Mouse (Mus musculus) C2C12 (cell line): ENCODE results near the gene Rpusd4. TPM values are rescaled to one million over a fixed set of nuclear protein-coding genes. Genes with fewer than 3 reads are reported as not detected.

Experiments used
- H3K27me3 ChIP-seq: one replicate; pipeline ENCODE4 v1.6.1; 2011; ENCODE audit not compliant: control insufficient read depth, insufficient read depth, insufficient read length
- H3K36me3 ChIP-seq: one replicate; pipeline ENCODE4 v1.6.1; 2011; ENCODE audit not compliant: control insufficient read depth, insufficient read depth
- H3K4me3 ChIP-seq: one replicate; pipeline ENCODE4 v1.5.1; 2011; ENCODE audit warnings: mild to moderate bottlenecking, control low read depth; ENCODE audit not compliant: poor library complexity, insufficient read depth, severe bottlenecking
- H3K79me2 ChIP-seq: one replicate; pipeline ENCODE4 v1.6.1; 2011; ENCODE audit not compliant: control insufficient read depth, insufficient read depth
- H3K79me3 ChIP-seq: one replicate; pipeline ENCODE4 v1.6.1; 2011; ENCODE audit warnings: low read depth, control low read depth
- H3ac ChIP-seq: one replicate; pipeline ENCODE3; 2011; ENCODE audit warnings: low read depth; ENCODE audit not compliant: control insufficient read depth, insufficient read length
- CEBPB ChIP-seq: IDR thresholded peaks from one replicate; pipeline ENCODE4 v1.6.1; 2011; ENCODE audit warnings: low read depth, mild to moderate bottlenecking, control low read depth, moderate library complexity
- CTCF ChIP-seq: IDR thresholded peaks from one replicate; pipeline ENCODE4 v1.5.1; 2011; ENCODE audit not compliant: control insufficient read depth, insufficient read depth, insufficient read length
- FOSL1 ChIP-seq: IDR thresholded peaks from one replicate; pipeline ENCODE4 v1.8.0; 2011; ENCODE audit warnings: mild to moderate bottlenecking, low read length; ENCODE audit not compliant: poor library complexity, insufficient read depth, severe bottlenecking
- MAX ChIP-seq: IDR thresholded peaks from one replicate; pipeline ENCODE4 v1.6.1; 2011; ENCODE audit warnings: mild to moderate bottlenecking, control low read depth
- MYOD1 ChIP-seq: IDR thresholded peaks from one replicate; pipeline ENCODE4 v1.6.1; 2011; ENCODE audit warnings: low read depth; ENCODE audit not compliant: control insufficient read depth, insufficient read length
- MYOG ChIP-seq: IDR thresholded peaks from one replicate; pipeline ENCODE4 v1.6.1; 2011; ENCODE audit not compliant: control insufficient read depth, insufficient read length; ENCODE audit errors: extremely low read depth
- USF1 ChIP-seq: IDR thresholded peaks from one replicate; pipeline ENCODE4 v1.6.1; 2011; ENCODE audit warnings: low read depth, mild to moderate bottlenecking, control low read depth, moderate library complexity
- polyA plus RNA-seq: library from polyadenylated mRNA; unstranded; fragments of >200 nt; fragmentation: generic; extraction: Trizol; gene quantifications from one replicate; pipeline ENCODE4 v1.2.1, GENCODE M21; 2012; ENCODE audit warnings: missing spikeins

The Rpusd4 gene
- polyA plus RNA-seq, 1 experiment, result 18.4 TPM

- H3K27me3 ChIP-seq, result no peaks in the 10 kb centered on the region
- H3K79me2 ChIP-seq, result no peaks in the 10 kb centered on the region
- TF ChIP-seq FOSL1, result no peak
- no peak for TF ChIP-seq USF1
- TF ChIP-seq CEBPB, result no peak
- no peak for TF ChIP-seq MAX
- no peak for TF ChIP-seq MYOD1
- H3ac ChIP-seq, result no peak overlapping the region
- no peak overlapping the region for H3K4me3 ChIP-seq
- H3K36me3 ChIP-seq, result peaks cover 7% of the 10 kb centered on the region
- H3K79me3 ChIP-seq, result no peaks in the 10 kb centered on the region
Observed at GRCm38 (mm10) chr9:35238371-35238770, 29.3 kb upstream of the Rpusd4 start.

GRCm38 (mm10) chr9:35238915-35239571 is 28.6 kb upstream of the Rpusd4 start:
- Histone ChIP-seq H3ac (no peak overlapping the region), H3K79me3 (no peaks in the 10 kb centered on the region), H3K79me2 (no peaks in the 10 kb centered on the region), H3K36me3 (peaks cover under 1% of the 10 kb centered on the region), H3K27me3 (no peaks in the 10 kb centered on the region), H3K4me3 (no peak overlapping the region)
- TF ChIP-seq CTCF (no peak), MYOG (no peak), MAX (no peak), FOSL1 (no peak), USF1 (no peak), MYOD1 (no peak), CEBPB (no peak)

GRCm38 (mm10) chr9:35239734-35240133 is 27.9 kb upstream of the Rpusd4 start:
- no peaks in the 10 kb centered on the region for H3K36me3 ChIP-seq
- H3ac ChIP-seq, result no peak overlapping the region
- no peak overlapping the region for H3K4me3 ChIP-seq
- no peaks in the 10 kb centered on the region for H3K27me3 ChIP-seq
- no peaks in the 10 kb centered on the region for H3K79me2 ChIP-seq
- TF ChIP-seq USF1 (no peak), MYOG (no peak), CEBPB (no peak), CTCF (no peak), MYOD1 (no peak), MAX (no peak), FOSL1 (no peak)
- H3K79me3 ChIP-seq, result no peaks in the 10 kb centered on the region

- no peak overlapping the region for H3K4me3 ChIP-seq
Observed at GRCm38 (mm10) chr9:35247405-35247804, 20.3 kb upstream of the Rpusd4 start.

GRCm38 (mm10) chr9:35249476-35249875 is 18.2 kb upstream of the Rpusd4 start:
- Histone ChIP-seq H3K79me2 (peaks cover 12% of the 10 kb centered on the region), H3ac (no peak overlapping the region), H3K4me3 (no peak overlapping the region), H3K27me3 (no peaks in the 10 kb centered on the region), H3K36me3 (no peaks in the 10 kb centered on the region), H3K79me3 (peaks cover 7% of the 10 kb centered on the region)
- TF ChIP-seq CTCF (no peak), MYOG (no peak), MYOD1 (no peak), USF1 (no peak), FOSL1 (no peak), CEBPB (no peak), MAX (no peak)

More at GRCm38 (mm10) chr9:35247405-35247804, 20.3 kb upstream of the Rpusd4 start:
- Histone ChIP-seq H3K79me3 (peaks cover 5% of the 10 kb centered on the region), H3ac (no peak overlapping the region), H3K36me3 (no peaks in the 10 kb centered on the region), H3K79me2 (peaks cover 12% of the 10 kb centered on the region), H3K27me3 (no peaks in the 10 kb centered on the region)
- TF ChIP-seq MAX, result no peak

GRCm38 (mm10) chr9:35257365-35257764 is 10.3 kb upstream of the Rpusd4 start:
- Histone ChIP-seq H3K79me3 (peaks cover 7% of the 10 kb centered on the region), H3K79me2 (peaks cover 7% of the 10 kb centered on the region), H3K27me3 (no peaks in the 10 kb centered on the region), H3ac (no peak overlapping the region), H3K36me3 (no peaks in the 10 kb centered on the region), H3K4me3 (no peak overlapping the region)
- TF ChIP-seq MYOG (no peak), MYOD1 (no peak), CTCF (no peak), MAX (no peak)
